Mouse (Mus musculus): Measurements from ENCODE around the gene Btg2. TPM values are rescaled to one million over a fixed set of nuclear protein-coding genes. Genes with fewer than 3 reads are reported as not detected.

Gene Btg2
- polyA plus RNA-seq, 1 experiment = 13.8 TPM

DNA sequence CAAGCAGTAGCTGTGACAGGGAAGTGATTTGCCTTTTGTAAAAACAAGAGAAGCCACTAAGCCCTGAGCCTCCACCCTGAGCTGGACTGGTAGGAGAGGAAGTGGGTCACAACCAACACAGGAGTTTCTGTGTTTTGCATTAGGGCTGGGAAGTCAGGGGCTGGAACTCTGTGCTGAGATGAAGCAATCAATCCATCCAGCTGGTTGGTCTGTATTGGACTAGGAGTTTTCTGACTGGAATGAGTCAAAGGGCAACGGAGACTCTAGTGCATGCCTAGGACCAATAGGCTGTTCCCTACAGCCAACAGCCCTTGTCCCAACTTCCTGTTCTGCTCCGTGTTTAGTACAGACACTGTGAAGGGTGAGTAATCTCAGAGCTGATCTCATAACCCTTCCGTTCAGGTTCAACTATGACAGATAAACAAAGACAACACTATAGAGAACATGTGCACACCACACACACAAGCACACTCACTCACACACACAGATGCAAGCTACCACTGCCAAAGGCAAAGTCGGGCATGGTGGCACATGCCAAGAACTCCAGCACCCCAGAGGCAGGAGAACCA lies 13.6 kb downstream of the Btg2 start:
- Histone ChIP-seq H3K4me2 (ENCODE audit: low read depth) (no peak overlapping the region), H3K4me3 (no peak overlapping the region), H3K79me2 (ENCODE audit: control insufficient read depth, insufficient read depth) (no peaks in the 10 kb centered on the region), H3K36me3 (ENCODE audit: control insufficient read depth, insufficient read depth) (no peaks in the 10 kb centered on the region), H3K27me3 (ENCODE audit: control insufficient read depth, insufficient read depth, insufficient read length) (no peaks in the 10 kb centered on the region), H3ac (ENCODE audit: control insufficient read depth, insufficient read length) (no peak overlapping the region)
- no peak for TF ChIP-seq POLR2AphosphoS2 (IDR thresholded peaks at IDR 0.05; ENCODE audit: insufficient read length, low read depth)
- 0 out of 2 replicates have a peak, but pooled peaks have one; percentile 21 for TF ChIP-seq CEBPB (IDR thresholded peaks at IDR 0.05; ENCODE audit: insufficient read depth, poor library complexity, severe bottlenecking)

DNA sequence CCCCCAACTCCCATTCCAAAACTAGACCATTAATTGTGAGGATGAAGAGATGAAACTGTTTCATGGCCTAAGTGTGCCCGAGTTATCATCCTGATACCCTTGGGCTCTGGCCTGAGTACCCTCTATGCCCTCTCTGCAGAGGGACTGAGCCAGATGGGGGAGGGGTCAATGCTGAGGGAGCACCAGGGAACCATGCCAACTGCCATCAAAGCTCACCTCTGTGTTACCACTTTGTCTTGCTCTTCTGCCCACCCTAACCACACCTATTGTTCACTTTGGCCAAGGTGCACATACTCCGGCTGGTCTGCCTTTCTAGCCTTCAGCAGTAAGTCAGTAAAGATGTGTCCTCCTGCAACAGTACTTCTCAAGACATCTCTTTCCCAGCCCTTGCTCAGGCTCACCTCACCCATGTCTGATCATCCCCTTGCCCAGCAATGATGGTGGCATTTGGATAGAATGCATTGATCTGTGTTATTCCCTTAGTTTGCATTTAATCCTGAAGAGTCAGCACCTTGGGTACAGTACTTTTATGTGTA lies 14.6 kb downstream of the Btg2 start:
- Histone ChIP-seq H3K27me3 (ENCODE audit: control insufficient read depth, insufficient read depth, insufficient read length) (no peaks in the 10 kb centered on the region), H3K36me3 (ENCODE audit: control insufficient read depth, insufficient read depth) (no peaks in the 10 kb centered on the region), H3K79me2 (ENCODE audit: control insufficient read depth, insufficient read depth) (no peaks in the 10 kb centered on the region), H3ac (ENCODE audit: control insufficient read depth, insufficient read length) (no peak overlapping the region), H3K4me3 (no peak overlapping the region), H3K4me2 (ENCODE audit: low read depth) (no peak overlapping the region)
- no peak for TF ChIP-seq USF1 (IDR thresholded peaks at IDR 0.05; ENCODE audit: low read depth)
- no peak for TF ChIP-seq TCF3 (IDR thresholded peaks at IDR 0.05; ENCODE audit: insufficient read length, low read depth)
- no peak for TF ChIP-seq MAX (IDR thresholded peaks at IDR 0.05; ENCODE audit: low read depth)
- TF ChIP-seq MYOG (IDR thresholded peaks at IDR 0.05; ENCODE audit: control insufficient read depth in 1 of 3, insufficient read depth in 1 of 3, insufficient read length in 2 of 3, low read depth in 2 of 3) = no peak
- TF ChIP-seq MYOD1 (IDR thresholded peaks at IDR 0.05; ENCODE audit: control insufficient read depth in 1 of 3, insufficient read length in 2 of 3, low read depth in 2 of 3) = no peak
- TF ChIP-seq REST (IDR thresholded peaks at IDR 0.05; ENCODE audit: insufficient read depth, insufficient read length) = no peak
- no peak for TF ChIP-seq POLR2A (IDR thresholded peaks at IDR 0.05; ENCODE audit: insufficient read length, low read depth)
- TF ChIP-seq POLR2AphosphoS2 (IDR thresholded peaks at IDR 0.05; ENCODE audit: insufficient read length, low read depth) = no peak
- TF ChIP-seq TCF12 (IDR thresholded peaks at IDR 0.05; ENCODE audit: insufficient read depth, poor library complexity, severe bottlenecking) = no peak
- TF ChIP-seq E2F4 (IDR thresholded peaks at IDR 0.05; ENCODE audit: insufficient read depth) = no peak
- TF ChIP-seq SRF (IDR thresholded peaks at IDR 0.05; ENCODE audit: control insufficient read depth, insufficient read length, low read depth) = no peak
- no peak for TF ChIP-seq CEBPB (IDR thresholded peaks at IDR 0.05; ENCODE audit: insufficient read depth, poor library complexity, severe bottlenecking)

DNA sequence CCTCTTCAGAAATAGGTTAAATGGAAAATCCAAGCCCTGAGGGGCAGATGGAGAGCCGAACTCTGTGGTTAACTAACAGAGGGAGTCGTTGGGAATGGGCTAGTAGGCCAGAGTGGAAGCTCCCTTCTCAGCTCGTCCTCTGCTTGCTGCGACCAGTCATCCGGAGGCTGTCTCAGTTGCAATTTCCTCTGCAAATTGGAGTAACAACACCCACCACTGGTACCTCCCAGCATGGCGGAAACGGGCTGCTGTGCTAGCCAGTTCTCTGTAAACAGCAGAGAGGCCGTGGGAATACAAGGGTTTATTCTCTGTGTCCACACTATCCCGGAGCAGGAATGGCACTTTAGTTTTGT lies 15.2 kb downstream of the Btg2 start:
- Histone ChIP-seq H3K27me3 (ENCODE audit: control insufficient read depth, insufficient read depth, insufficient read length) (no peaks in the 10 kb centered on the region), H3K79me2 (ENCODE audit: control insufficient read depth, insufficient read depth) (no peaks in the 10 kb centered on the region), H3K36me3 (ENCODE audit: control insufficient read depth, insufficient read depth) (no peaks in the 10 kb centered on the region), H3ac (ENCODE audit: control insufficient read depth, insufficient read length) (no peak overlapping the region), H3K4me3 (no peak overlapping the region), H3K4me2 (ENCODE audit: low read depth) (no peak overlapping the region)
- TF ChIP-seq REST (IDR thresholded peaks at IDR 0.05; ENCODE audit: insufficient read depth, insufficient read length) (no peak), MYOG (IDR thresholded peaks at IDR 0.05; ENCODE audit: control insufficient read depth in 1 of 3, insufficient read depth in 1 of 3, insufficient read length in 2 of 3, low read depth in 2 of 3) (no peak), TCF3 (IDR thresholded peaks at IDR 0.05; ENCODE audit: insufficient read length, low read depth) (no peak), MAX (IDR thresholded peaks at IDR 0.05; ENCODE audit: low read depth) (no peak), CEBPB (IDR thresholded peaks at IDR 0.05; ENCODE audit: insufficient read depth, poor library complexity, severe bottlenecking) (no peak), SRF (IDR thresholded peaks at IDR 0.05; ENCODE audit: control insufficient read depth, insufficient read length, low read depth) (no peak), POLR2AphosphoS2 (IDR thresholded peaks at IDR 0.05; ENCODE audit: insufficient read length, low read depth) (no peak), USF1 (IDR thresholded peaks at IDR 0.05; ENCODE audit: low read depth) (no peak), TCF12 (IDR thresholded peaks at IDR 0.05; ENCODE audit: insufficient read depth, poor library complexity, severe bottlenecking) (no peak), POLR2A (IDR thresholded peaks at IDR 0.05; ENCODE audit: insufficient read length, low read depth) (no peak), E2F4 (IDR thresholded peaks at IDR 0.05; ENCODE audit: insufficient read depth) (no peak), MYOD1 (IDR thresholded peaks at IDR 0.05; ENCODE audit: control insufficient read depth in 1 of 3, insufficient read length in 2 of 3, low read depth in 2 of 3) (no peak)

DNA sequence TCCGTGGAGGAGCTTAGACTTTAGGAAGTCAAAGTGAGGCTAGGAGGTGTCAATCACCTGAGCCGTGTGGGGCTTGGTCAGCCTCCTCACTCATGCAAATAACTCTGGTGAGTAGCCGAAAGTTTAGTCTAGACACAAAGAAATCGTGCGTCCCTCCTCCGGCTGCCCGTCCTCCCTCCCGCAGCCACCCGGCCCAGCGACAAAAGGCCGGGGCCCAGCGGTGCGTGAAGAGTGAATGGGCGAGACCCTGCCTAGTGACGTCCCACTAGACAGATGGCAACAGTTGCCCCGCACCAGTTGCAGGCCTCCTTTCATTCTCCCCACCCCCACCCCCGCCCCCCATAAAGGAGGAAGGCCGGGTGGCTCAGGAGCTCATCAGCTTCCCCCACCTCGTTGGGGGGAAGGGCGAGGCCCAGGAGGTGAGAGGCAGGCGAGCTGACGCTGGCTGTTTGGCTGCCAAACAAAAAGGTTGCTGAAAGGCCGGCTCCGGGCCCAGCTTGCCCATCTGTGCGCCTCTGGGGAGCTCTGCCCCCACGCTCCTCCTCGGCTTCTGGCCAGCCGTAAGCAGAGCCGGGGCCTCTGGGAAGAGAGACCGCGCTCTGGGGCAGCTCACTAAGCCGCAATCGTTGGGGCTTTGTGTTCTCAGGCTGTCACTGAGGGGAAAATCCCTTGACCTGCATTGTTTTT lies 15.7 kb downstream of the Btg2 start:
- H3K4me3 ChIP-seq = no peak overlapping the region
- H3K79me2 ChIP-seq (ENCODE audit: control insufficient read depth, insufficient read depth) = no peaks in the 10 kb centered on the region
- no peaks in the 10 kb centered on the region for H3K27me3 ChIP-seq (ENCODE audit: control insufficient read depth, insufficient read depth, insufficient read length)
- H3ac ChIP-seq (ENCODE audit: control insufficient read depth, insufficient read length) = no peak overlapping the region
- H3K4me2 ChIP-seq (ENCODE audit: low read depth) = no peak overlapping the region
- no peaks in the 10 kb centered on the region for H3K36me3 ChIP-seq (ENCODE audit: control insufficient read depth, insufficient read depth)
- TF ChIP-seq USF1 (IDR thresholded peaks at IDR 0.05; ENCODE audit: low read depth) = no peak
- no peak for TF ChIP-seq TCF12 (IDR thresholded peaks at IDR 0.05; ENCODE audit: insufficient read depth, poor library complexity, severe bottlenecking)
- no peak for TF ChIP-seq E2F4 (IDR thresholded peaks at IDR 0.05; ENCODE audit: insufficient read depth)
- TF ChIP-seq MYOG (IDR thresholded peaks at IDR 0.05; ENCODE audit: control insufficient read depth in 1 of 3, insufficient read depth in 1 of 3, insufficient read length in 2 of 3, low read depth in 2 of 3) = peak in 1 of 3 experiments; percentile 47
- TF ChIP-seq MYOD1 (IDR thresholded peaks at IDR 0.05; ENCODE audit: control insufficient read depth in 1 of 3, insufficient read length in 2 of 3, low read depth in 2 of 3) = peak in 2 of 3 experiments; percentile 34 to 40
- no peak for TF ChIP-seq REST (IDR thresholded peaks at IDR 0.05; ENCODE audit: insufficient read depth, insufficient read length)

All from myocyte (in vitro differentiated cells).